Mouse (Mus musculus) myocyte (in vitro differentiated cells): ENCODE results near the gene Abca2. TPM values are rescaled to one million over a fixed set of nuclear protein-coding genes. Genes with fewer than 3 reads are reported as not detected.

ENCODE experiments used
- H3K27me3 ChIP-seq: one replicate; pipeline ENCODE4 v1.6.1; 2011; ENCODE audit not compliant: control insufficient read depth, insufficient read depth, insufficient read length
- H3K36me3 ChIP-seq: one replicate; pipeline ENCODE4 v1.6.1; 2011; ENCODE audit not compliant: control insufficient read depth, insufficient read depth
- H3K4me2 ChIP-seq: one replicate; pipeline ENCODE4 v1.6.1; 2011; ENCODE audit warnings: low read depth, control low read depth
- H3K4me3 ChIP-seq: one replicate; pipeline ENCODE4 v1.5.1; 2011; ENCODE audit warnings: mild to moderate bottlenecking, control low read depth, moderate library complexity
- H3K79me2 ChIP-seq: one replicate; pipeline ENCODE4 v1.6.1; 2011; ENCODE audit not compliant: control insufficient read depth, insufficient read depth
- H3ac ChIP-seq: one replicate; pipeline ENCODE4 v1.6.1; 2011; ENCODE audit not compliant: control insufficient read depth, insufficient read length
- CEBPB ChIP-seq: IDR thresholded peaks from 2 replicates; pipeline ENCODE4 v1.6.1; 2011; ENCODE audit warnings: mild to moderate bottlenecking, moderate library complexity; ENCODE audit not compliant: poor library complexity, insufficient read depth, severe bottlenecking
- E2F4 ChIP-seq: IDR thresholded peaks from one replicate; pipeline ENCODE4 v1.6.1; 2011; ENCODE audit warnings: mild to moderate bottlenecking, control low read depth, moderate library complexity; ENCODE audit not compliant: insufficient read depth
- MAX ChIP-seq: IDR thresholded peaks from one replicate; pipeline ENCODE4 v1.6.1; 2011; ENCODE audit warnings: low read depth, mild to moderate bottlenecking, control low read depth
- MYOD1 ChIP-seq, 3 experiments: IDR thresholded peaks; one replicate each; pipeline ENCODE4 v1.6.1; 2011; ENCODE audit warnings: control low read depth in 2 of 3, low read depth in 2 of 3, mild to moderate bottlenecking in 2 of 3, moderate library complexity in 1 of 3; ENCODE audit not compliant: insufficient read length in 2 of 3, control insufficient read depth in 1 of 3
- MYOG ChIP-seq, 3 experiments: IDR thresholded peaks; one replicate each; pipeline ENCODE4 v1.6.1; 2011; ENCODE audit warnings: control low read depth in 2 of 3, low read depth in 2 of 3, mild to moderate bottlenecking in 2 of 3; ENCODE audit not compliant: insufficient read length in 2 of 3, control insufficient read depth in 1 of 3, insufficient read depth in 1 of 3
- POLR2A ChIP-seq: IDR thresholded peaks from one replicate; pipeline ENCODE4 v1.6.1; 2011; ENCODE audit warnings: low read depth, mild to moderate bottlenecking, control low read depth, moderate library complexity; ENCODE audit not compliant: insufficient read length
- POLR2AphosphoS2 ChIP-seq: IDR thresholded peaks from one replicate; pipeline ENCODE4 v1.6.1; 2011; ENCODE audit warnings: low read depth, control low read depth; ENCODE audit not compliant: insufficient read length
- REST ChIP-seq: IDR thresholded peaks from one replicate; pipeline ENCODE4 v1.6.1; 2011; ENCODE audit warnings: mild to moderate bottlenecking, control low read depth, moderate library complexity; ENCODE audit not compliant: insufficient read depth, insufficient read length
- SRF ChIP-seq: IDR thresholded peaks from one replicate; pipeline ENCODE4 v1.6.1; 2011; ENCODE audit warnings: low read depth; ENCODE audit not compliant: control insufficient read depth, insufficient read length
- TCF12 ChIP-seq: IDR thresholded peaks from one replicate; pipeline ENCODE4 v1.6.1; 2011; ENCODE audit warnings: mild to moderate bottlenecking, control low read depth; ENCODE audit not compliant: poor library complexity, insufficient read depth, severe bottlenecking
- TCF3 ChIP-seq: IDR thresholded peaks from one replicate; pipeline ENCODE4 v1.6.1; 2011; ENCODE audit warnings: low read depth, control low read depth; ENCODE audit not compliant: insufficient read length
- USF1 ChIP-seq: IDR thresholded peaks from one replicate; pipeline ENCODE4 v1.6.1; 2011; ENCODE audit warnings: low read depth, mild to moderate bottlenecking, control low read depth, moderate library complexity
- polyA plus RNA-seq: library from polyadenylated mRNA; unstranded; fragments of >200 nt; fragmentation: generic; extraction: Trizol; gene quantifications from one replicate; pipeline ENCODE4 v1.2.1, GENCODE M21; 2012; ENCODE audit warnings: missing spikeins

The Abca2 gene
- polyA plus RNA-seq, 1 experiment, result 9.8 TPM

DNA sequence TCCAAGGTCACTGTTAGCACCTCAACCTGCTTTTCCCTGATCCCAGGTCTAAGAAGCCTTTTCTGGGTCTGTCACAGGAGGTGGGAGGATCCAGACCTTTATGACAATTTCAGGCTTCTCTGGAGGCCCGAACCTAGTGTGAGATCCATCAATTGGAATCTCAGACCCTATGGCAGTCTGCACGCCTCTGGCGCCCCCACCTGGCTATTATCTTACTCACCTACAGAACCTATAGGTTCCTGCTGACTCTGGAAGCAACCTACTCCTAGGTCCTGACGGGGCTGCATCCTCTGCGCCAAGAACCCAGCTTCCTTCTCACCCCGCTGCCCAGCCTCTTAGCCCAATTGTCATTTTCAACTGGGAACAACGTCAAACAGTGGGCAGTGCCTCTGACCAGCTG is 54.5 kb downstream of the Abca2 start:
- TF ChIP-seq USF1, result no peak

DNA sequence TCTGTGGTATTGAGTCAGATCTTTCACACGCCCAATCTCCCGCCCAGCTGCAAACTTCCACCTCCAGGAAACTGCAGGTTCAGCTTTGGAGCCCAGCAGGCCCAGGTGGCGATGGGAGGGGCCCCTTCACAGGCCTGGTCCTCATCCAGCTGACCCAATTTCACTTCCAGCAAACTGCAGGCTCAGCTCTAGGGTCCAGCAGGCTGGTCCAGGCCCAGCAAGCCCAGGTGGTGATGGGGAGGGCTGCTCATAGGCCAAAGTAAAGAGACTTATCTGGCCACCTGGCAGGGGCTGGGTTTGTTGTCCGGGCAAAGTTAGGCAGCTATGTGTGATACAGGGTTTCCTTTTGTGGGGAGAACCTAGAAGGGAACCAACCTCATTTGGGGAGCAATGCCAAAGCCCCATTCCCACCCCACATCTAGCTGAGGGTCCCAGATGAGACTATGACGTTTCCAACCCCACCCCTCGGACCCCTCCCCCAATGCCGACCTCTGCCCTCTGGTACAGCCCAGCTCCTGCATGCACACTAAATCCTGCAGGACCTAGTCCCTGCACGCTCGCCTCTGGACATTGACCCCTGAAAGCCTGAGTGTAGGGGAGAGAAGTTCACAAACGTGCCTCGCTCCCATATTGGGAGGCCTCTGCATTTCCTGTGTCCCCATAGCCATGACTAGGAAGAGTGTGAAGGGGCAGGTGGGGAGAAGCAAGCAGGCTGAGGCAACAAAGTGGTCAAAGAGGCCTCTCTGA is 56.6 kb downstream of the Abca2 start:
- H3K4me2 ChIP-seq, result no peak overlapping the region
- no peak overlapping the region for H3ac ChIP-seq
- H3K4me3 ChIP-seq, result no peak overlapping the region
- H3K36me3 ChIP-seq, result no peaks in the 10 kb centered on the region
- H3K27me3 ChIP-seq, result peaks cover 27% of the 10 kb centered on the region
- no peaks in the 10 kb centered on the region for H3K79me2 ChIP-seq
- no peak for TF ChIP-seq USF1
- no peak for TF ChIP-seq MAX
- TF ChIP-seq REST, result no peak
- no peak for TF ChIP-seq MYOD1 (IDR thresholded peaks at IDR 0.05; ENCODE audit: control insufficient read depth in 1 of 3, insufficient read length in 2 of 3, low read depth in 2 of 3)
- no peak for TF ChIP-seq CEBPB
- no peak for TF ChIP-seq POLR2AphosphoS2
- no peak for TF ChIP-seq E2F4
- no peak for TF ChIP-seq MYOG (IDR thresholded peaks at IDR 0.05; ENCODE audit: control insufficient read depth in 1 of 3, insufficient read depth in 1 of 3, insufficient read length in 2 of 3, low read depth in 2 of 3)
- TF ChIP-seq POLR2A, result no peak

More for the DNA sequence above, 54.5 kb downstream of the Abca2 start:
- H3K27me3 ChIP-seq, result peaks cover 34% of the 10 kb centered on the region
- H3ac ChIP-seq, result no peak overlapping the region
- H3K4me2 ChIP-seq, result no peak overlapping the region
- H3K36me3 ChIP-seq, result no peaks in the 10 kb centered on the region
- H3K4me3 ChIP-seq, result no peak overlapping the region
- H3K79me2 ChIP-seq, result no peaks in the 10 kb centered on the region

DNA sequence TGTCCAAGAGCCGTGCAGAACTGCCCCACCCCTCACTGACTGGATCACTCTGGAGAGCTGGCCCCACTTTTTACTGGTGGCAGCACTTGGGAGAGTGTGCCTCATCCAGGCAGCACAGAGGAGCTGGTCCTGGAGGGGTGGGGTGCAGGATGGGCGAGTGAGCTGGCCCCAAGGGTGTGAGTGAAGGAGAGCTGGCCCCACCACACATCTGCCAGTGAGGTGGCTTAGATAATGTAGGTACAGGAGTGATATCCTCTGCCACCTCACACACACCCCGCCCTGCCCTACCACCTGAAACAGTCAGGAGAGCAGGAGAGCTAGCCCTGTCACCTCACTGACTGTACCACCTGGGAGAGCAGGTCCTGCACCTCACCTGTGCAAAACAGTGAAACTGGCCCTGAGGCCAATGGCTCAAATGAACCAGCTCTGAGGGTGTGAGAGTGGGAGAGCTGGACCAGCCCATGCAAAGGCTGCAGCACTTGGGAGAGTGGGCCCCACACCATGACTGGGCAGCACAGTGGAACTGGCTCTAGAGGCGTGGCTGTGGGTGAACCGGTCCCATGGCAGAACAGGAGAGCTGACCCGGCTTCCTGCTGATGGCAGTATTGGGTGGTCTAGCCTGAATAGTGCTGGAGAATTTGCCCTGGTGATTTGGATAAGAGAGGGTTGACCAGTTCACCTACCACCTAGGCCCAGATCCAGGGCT is 59.6 kb downstream of the Abca2 start:
- no peak overlapping the region for H3K4me3 ChIP-seq
- no peak for TF ChIP-seq TCF3
- no peak for TF ChIP-seq USF1
- TF ChIP-seq POLR2AphosphoS2, result no peak
- TF ChIP-seq TCF12, result no peak
- H3K36me3 ChIP-seq, result no peaks in the 10 kb centered on the region
- no peaks in the 10 kb centered on the region for H3K79me2 ChIP-seq
- H3K27me3 ChIP-seq, result peaks cover 32% of the 10 kb centered on the region
- H3K4me2 ChIP-seq, result peak overlapping the region; percentile 3
- H3ac ChIP-seq, result no peak overlapping the region

DNA sequence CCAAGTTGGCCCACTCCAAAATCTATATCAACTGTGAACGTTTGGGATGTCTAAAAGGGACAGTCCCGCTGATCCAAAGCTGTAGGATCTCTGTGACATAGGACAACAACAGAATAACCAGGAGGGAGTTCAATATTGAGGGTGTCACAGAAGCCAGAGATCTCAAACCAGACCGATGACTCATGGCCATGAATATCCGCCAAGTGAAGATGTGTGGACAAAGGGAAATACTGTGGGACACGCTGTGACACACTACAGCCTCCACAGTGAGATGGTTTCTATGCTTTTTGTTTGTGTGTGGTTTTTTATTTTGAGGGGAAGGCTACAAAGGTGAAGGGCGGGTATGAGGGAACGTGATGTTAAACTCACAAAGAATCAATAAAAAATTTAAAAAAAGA is 60.2 kb downstream of the Abca2 start:
- Histone ChIP-seq H3K4me3 (no peak overlapping the region), H3ac (no peak overlapping the region), H3K27me3 (peaks cover 28% of the 10 kb centered on the region), H3K4me2 (peak overlapping the region; percentile 3), H3K36me3 (no peaks in the 10 kb centered on the region), H3K79me2 (no peaks in the 10 kb centered on the region)
- no peak for TF ChIP-seq CEBPB
- TF ChIP-seq MYOD1 (IDR thresholded peaks at IDR 0.05; ENCODE audit: control insufficient read depth in 1 of 3, insufficient read length in 2 of 3, low read depth in 2 of 3), result no peak
- TF ChIP-seq TCF3, result no peak
- TF ChIP-seq E2F4, result no peak
- no peak for TF ChIP-seq USF1
- TF ChIP-seq MAX, result no peak

DNA sequence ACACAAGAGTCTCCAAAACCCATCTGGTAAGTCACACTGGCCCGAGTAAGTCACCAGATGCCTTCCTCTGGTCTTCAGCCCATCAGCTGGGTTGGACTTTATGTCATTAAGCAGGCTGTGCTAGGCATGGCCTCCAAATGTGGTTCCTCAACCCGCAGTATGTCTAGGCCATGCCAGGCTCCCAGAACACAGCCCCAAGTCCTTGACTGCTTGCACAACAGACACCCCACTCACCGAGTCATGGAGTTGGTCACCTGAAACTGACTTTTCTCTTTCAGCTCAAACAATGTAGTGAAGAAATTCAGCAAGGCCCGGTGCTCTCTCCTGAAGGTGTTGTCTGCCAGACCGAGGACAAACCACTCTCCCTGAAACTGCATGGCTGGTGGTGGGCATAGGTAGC is 64.5 kb downstream of the Abca2 start:
- Histone ChIP-seq H3K4me2 (no peak overlapping the region), H3K4me3 (no peak overlapping the region), H3ac (no peak overlapping the region), H3K79me2 (no peaks in the 10 kb centered on the region), H3K36me3 (no peaks in the 10 kb centered on the region), H3K27me3 (peaks cover 5% of the 10 kb centered on the region)
- TF ChIP-seq SRF, result no peak
- TF ChIP-seq CEBPB, result no peak
- TF ChIP-seq TCF3, result no peak

DNA sequence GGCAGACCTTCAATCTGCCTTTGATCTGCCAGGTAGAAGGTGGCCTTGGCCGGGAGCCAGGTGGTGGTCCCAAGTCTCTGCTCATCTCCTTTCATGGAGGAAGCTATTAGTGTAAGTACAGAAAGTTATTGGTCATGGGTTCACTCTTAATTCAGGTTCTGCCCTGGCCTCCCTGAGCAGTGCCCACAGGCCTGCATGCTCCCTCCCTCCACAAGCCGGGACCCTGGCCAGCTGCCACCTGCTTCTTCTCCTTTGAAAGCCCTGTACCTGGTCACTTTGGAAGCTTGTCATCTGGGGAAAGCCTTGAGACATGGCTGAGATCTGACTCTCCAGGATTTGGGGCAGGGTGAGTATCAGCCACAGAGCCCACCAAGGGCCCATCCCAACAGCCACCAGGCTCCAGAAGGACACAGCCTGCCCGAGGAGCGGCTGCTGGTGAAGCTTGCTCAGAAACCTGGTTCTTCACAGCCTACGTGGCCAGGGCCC is 65.0 kb downstream of the Abca2 start, which contains the start of gene Lcn12:
Lcn12 (minus strand) TSS at position 436 of the 486 bp plus-strand sequence.
- no peaks in the 10 kb centered on the region for H3K36me3 ChIP-seq
- TF ChIP-seq SRF, result no peak
- no peak for TF ChIP-seq MYOD1 (IDR thresholded peaks at IDR 0.05; ENCODE audit: control insufficient read depth in 1 of 3, insufficient read length in 2 of 3, low read depth in 2 of 3)
- no peak for TF ChIP-seq MYOG (IDR thresholded peaks at IDR 0.05; ENCODE audit: control insufficient read depth in 1 of 3, insufficient read depth in 1 of 3, insufficient read length in 2 of 3, low read depth in 2 of 3)
- no peak for TF ChIP-seq USF1
- TF ChIP-seq CEBPB, result no peak
- no peak for TF ChIP-seq TCF3
- TF ChIP-seq TCF12, result no peak
- no peak for TF ChIP-seq MAX
- TF ChIP-seq POLR2AphosphoS2, result no peak
- TF ChIP-seq POLR2A, result no peak
- H3K4me3 ChIP-seq, result no peak within 1 kb of the TSS

More for the DNA sequence above, 65.0 kb downstream of the Abca2 start, which contains the start of gene Lcn12:
- H3ac ChIP-seq, result no peak within 1 kb of the TSS
- H3K79me2 ChIP-seq, result no peaks in the 10 kb centered on the region
- no peak within 1 kb of the TSS for H3K4me2 ChIP-seq
- peaks cover 5% of the 10 kb centered on the region for H3K27me3 ChIP-seq
